Mouse (Mus musculus) adrenal gland, postnatal 10 days (tissue): ENCODE measurements around the gene Vmn1r36. TPM values are rescaled to one million over a fixed set of nuclear protein-coding genes. Genes with fewer than 3 reads are reported as not detected.
"Not testable (repeated sequence)": the region's sequence is repeated elsewhere in the genome, so short reads cannot be mapped to it uniquely, and the experiment has no call there.

Experiments used
- DNase-seq: peaks from one replicate; pipeline ENCODE4 v3.0.0; 2021; ENCODE audit warnings: mixed read lengths
- long read RNA-seq, 2 experiments: library from polyadenylated mRNA; stranded (forward); transcript quantifications; one replicate each; pipeline ENCODE4 v2.0.0; 2021
- total RNA-seq, 2 experiments: library from RNA; stranded (reverse); gene quantifications; 2 replicates each; pipeline ENCODE4 v1.2.3; 2021

The Vmn1r36 gene
- not detected for total RNA-seq
- long read RNA-seq, experiment 1: 0 reads
- long read RNA-seq, experiment 2: 0 reads

- not testable (repeated sequence) for DNase-seq
Measured at GRCm38 (mm10) chr6:66719068-66719467, at the start of gene Vmn1r36. Gene Vmn1r36 (minus strand): TSS chr6:66719168.

- not testable (repeated sequence) for DNase-seq
Measured at GRCm38 (mm10) chr6:66729082-66729481, 10.1 kb upstream of the Vmn1r36 start, which contains the start of gene Vmn1r37. Gene Vmn1r37 (plus strand): TSS chr6:66729382.

GRCm38 (mm10) chr6:66713854-66714253 is 5.1 kb downstream of the Vmn1r36 start:
- DNase-seq: no peak

GRCm38 (mm10) chr6:66708901-66709300 is 10.1 kb downstream of the Vmn1r36 start:
- DNase-seq: no peak

- no peak for DNase-seq
Measured at GRCm38 (mm10) chr6:66685806-66686205, 33.2 kb downstream of the Vmn1r36 start, which contains the start of gene Vmn1r35. Gene Vmn1r35 (minus strand): TSS chr6:66685906.

Other genes starting within 250 kb of the Vmn1r36 start
- 10 to 100 TPM; 18.2 to 19.8 TPM for gene Mad2l1, start 183.8 kb downstream of the Vmn1r36 start, total RNA-seq
- gene Vmn1r32, start 159.1 kb downstream of the Vmn1r36 start, total RNA-seq: not detected
- gene Vmn1r33, start 100.9 kb downstream of the Vmn1r36 start, total RNA-seq: not detected
- gene Vmn1r34, start 75.3 kb downstream of the Vmn1r36 start, total RNA-seq: not detected
- gene Vmn1r35, start 33.3 kb downstream of the Vmn1r36 start, total RNA-seq: not detected
- not detected for gene Vmn1r37, start 10.2 kb upstream of the Vmn1r36 start, total RNA-seq
- gene Vmn1r38, start 63.5 kb upstream of the Vmn1r36 start, total RNA-seq: not detected
- gene Vmn1r39, start 91.4 kb upstream of the Vmn1r36 start, total RNA-seq: not detected
- 10 to 100 TPM; 85.5 to 86.4 TPM for gene Gng12, start 177.2 kb upstream of the Vmn1r36 start, total RNA-seq